Mouse (Mus musculus): ENCODE data around the gene Spata2.

Spata2 gene

DNA sequence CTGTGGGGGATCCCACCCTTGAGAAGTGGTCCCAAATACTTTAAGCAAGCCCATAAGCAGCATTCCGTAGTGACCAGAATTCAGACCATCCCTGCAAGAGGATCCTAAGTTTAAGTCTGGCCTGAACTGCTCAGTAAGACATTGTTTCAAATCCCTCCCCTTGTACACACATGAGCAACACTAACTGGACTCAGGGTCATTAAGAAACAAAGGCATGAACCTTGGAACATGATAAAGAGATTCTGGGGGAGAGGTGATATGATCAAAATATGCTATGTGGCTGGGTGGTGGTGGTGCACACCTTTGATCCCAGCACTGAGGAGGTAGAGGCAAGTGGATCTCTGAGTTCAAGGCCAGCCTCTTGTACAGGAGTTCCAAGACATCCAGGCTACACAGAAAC is 13.2 kb downstream of the Spata2 start:
- no peak for DNase-seq (ENCODE audit: low spot score)

DNA sequence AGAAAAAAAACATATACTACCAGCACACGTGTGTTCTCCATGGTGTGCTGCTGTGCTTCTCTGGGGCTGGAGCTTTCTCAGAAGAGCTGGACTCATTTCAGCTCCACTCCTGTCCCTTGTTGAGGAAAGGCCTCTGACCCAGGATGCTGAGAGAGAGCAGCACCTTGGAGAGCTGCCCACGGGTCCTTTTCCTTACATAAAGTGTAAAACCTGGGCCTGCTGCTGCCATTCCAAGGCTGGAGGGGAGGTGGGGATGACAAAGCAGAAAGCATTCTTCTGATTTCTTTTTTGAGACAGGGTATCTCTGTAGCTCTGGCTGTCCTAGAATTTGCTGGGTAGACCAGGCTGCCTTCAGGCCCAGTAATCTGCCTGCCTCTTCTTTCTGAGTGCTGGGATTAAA is 14.6 kb downstream of the Spata2 start:
- no peak for DNase-seq (ENCODE audit: low spot score)

DNA sequence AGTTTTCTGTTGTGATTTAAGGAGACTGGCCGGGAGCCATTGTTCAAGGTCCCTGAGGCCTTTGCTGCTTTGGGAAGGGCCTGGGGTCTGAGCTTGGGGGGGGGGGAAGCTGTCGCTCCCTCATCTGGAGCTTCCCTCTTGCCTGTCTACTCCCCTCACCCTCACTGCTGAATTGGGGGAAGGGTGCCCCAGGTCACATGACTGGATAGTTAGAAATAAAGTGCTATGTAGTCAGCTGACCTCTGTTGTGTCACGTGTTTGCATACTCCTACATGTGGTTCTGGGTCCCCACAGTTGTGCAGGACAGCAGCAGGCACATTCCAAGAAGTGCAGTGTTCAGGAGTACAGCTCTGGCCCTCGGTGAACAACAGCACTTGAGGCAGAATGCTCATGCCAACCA is 15.9 kb downstream of the Spata2 start:
- DNase-seq (ENCODE audit: low spot score) = no peak

DNA sequence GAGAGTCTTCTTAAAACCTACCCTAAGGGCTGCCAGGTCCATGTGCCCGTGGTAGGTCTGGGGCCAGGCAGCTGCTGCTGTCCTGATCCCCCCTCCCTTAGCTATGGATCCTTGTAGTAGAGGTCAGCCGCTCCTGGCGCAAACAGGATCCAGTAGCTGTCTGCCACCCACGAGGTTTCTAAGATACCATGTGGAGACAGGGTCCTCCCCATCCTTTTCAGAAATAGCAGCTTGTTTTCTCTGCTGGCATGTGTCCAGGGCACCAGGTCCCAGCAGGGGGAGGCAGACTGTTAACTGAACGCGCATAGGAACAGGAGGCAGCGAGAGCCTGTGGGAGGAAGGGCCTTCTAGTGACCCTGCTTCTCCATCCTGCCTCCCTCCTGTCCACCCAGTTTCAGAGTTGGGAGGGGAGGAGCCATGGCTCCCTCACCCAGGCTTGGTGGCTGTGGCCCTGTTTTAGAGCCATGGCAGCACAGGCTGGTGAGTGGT is 16.4 kb downstream of the Spata2 start:
- DNase-seq (ENCODE audit: low spot score) = peak; percentile 83

DNA sequence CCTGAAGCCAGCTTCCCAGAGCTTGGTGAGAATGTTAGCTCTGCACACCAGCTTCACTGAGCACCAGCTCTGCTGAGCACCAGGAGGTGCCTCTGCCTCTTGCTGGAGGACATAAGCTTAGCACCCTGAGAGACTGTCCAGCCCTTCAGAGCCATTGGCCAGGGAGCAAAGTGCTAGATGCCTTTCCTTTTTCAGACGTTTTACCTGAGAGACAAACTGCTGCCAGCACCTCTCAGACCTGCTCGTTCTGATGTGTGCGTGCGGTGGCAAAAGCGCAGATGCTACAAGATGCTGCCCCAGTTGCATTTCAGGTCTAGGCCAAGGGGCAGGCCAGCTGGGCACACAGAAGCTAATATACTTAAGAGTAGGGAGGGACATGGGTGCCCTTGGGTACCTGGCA is 17.1 kb downstream of the Spata2 start:
- no peak for DNase-seq (ENCODE audit: low spot score)

DNA sequence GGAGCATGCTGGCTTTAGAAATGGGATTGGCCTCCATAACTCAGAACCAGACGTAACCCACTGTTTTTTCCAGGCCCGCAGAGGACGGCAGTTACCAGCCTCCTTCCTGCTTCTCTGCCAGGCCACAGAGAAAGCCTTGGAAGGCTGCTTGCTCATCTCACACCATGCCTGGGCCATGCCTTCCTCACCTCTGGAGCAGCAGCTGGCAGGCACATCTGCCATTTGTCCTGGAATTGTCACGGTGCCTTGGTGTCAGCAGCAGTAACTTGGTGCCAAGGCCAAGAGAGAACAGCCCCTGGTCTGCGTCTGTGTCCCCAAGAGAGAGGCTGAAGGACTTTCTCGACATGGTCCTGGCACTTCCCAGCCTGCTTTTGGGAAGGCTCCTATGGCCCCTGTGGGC is 18.5 kb downstream of the Spata2 start:
- no peak for DNase-seq (ENCODE audit: low spot score)

DNA sequence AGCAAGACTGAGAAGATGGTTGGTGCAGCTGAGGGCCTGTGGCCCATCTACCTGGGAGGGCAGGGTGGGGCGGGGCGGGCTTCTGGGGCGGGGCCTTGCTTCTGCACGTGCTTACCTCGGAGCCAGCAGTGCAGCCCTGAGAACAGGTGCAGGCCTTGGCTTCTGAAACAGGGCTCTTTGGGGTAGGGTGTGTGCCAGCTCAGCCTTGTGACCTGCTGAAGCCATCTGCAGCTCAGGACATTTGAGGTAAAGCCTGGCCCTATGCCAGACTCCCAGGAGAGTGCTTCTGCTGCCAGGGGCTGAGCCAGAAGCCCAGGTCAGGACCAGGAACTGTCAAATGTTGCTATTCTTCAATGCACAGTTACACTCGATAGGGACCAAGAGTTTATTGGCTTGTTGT is 21.1 kb downstream of the Spata2 start:
- DNase-seq (ENCODE audit: low spot score) = no peak

DNA sequence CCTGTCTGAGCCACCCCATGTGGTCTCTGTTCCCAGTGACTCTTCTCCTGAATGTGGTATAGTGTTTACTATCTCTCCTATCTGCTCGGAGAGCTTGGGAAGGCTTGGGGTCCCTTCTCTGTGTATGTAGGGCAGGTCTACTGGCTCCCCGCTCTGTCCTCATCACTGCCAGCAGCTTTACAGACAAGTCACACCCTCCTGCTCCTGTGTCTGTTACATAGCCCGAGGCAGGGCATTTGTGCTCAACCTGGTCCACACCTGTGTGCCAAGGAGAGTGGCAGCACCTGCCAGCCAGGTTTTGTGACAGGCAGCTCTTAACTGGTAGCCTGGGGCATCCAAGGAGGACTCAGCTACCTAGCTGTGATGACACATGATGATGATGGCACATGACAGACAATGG is 22.1 kb downstream of the Spata2 start:
- no peak for DNase-seq (ENCODE audit: low spot score)

DNA sequence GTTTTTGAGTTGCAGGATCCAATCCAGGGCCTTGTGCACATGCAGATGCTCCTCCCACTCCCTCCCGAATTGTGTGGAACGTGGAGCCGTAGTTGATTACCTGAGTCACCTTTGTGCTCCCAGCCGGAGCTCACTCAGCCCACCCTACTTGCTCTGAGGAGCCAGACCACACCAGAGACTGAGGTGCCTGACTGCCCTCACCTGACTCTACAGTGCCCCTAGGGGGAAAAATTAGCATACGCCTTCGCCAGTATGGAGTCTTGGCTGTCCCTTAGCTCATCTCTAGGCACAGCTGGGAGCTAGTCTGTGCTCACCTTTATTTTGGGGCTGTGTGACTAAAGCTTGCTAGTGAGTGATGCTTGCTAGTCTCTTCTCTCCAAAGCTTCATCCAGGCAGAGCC is 24.2 kb downstream of the Spata2 start:
- no peak for DNase-seq (ENCODE audit: low spot score)

DNA sequence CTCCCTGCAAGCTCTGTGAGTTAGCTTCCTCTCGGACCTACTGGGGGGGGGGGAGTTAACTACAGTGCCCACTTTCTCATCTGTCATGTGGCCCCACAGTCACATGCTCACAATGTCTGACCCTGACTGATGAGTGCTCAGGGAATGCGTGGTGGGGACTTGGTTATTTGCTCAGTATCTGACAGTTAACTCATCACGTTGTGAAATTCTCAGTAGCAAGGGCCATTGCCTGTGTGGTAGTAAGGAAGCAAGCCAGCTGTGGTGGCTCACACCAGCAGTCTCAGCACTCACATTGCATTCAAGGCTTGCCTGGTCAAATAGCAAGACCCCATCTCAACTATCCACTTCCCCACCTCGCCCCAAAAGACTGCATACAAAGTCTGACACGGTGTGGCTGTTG is 25.5 kb downstream of the Spata2 start:
- DNase-seq (ENCODE audit: low spot score) = no peak

DNA sequence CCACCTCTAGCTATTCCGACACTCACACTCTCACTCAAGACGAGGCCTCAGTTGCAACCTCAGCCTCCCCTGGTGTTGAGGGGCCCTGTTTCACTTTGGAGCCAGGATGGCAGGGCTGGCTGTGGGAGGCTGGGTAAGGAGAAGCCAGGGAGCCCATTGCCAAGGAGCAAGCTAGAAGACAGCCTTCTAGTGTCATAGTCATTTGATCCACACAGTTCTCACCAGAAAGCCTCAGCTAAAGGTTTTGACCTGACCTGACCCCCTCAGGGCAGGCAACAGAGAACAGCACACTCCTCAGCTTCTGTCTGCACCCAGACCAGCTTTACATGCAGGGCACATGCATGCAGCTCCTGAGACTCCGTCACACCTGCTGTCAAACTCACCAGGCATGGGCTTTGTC is 26.7 kb downstream of the Spata2 start:
- no peak for DNase-seq (ENCODE audit: low spot score)

DNA sequence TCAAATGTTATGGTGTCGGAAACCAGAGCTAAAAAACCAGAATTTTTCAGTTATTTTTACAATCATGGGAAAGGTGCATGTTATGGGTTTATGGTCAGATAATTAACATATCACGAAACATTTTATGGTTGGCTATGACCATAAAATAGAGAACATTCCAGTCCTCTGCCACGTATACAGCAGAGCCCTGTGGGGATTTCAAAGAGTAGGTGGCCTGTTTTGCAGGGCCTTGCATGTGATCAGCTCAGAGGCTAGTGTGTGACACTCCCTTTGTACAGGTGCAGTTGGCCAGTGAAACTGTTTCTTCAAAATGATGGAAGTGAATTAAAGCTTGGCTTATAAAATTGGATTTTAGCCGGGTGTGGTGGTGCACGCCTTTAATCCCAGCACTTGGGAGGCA is 28.9 kb downstream of the Spata2 start:
- no peak for DNase-seq (ENCODE audit: low spot score)

DNA sequence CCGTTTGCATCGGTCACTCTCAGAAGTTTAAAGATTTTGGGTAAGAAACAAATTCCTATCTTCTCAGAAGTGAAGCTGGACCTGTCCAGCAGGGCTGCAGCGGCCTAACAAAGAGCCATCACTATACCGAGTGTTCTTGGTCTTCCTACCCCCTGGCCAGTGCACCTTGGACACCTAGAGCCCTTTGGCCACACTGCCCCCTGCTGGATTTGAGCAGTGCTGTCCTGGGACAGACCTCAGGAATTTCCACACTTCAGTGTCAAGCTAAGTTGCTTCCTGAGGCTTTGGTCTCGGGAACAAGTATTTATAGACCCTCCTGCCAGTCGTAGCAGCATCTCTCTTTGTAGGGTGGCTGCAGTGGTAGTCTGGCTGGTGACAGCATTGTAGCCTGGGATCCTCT is 29.7 kb downstream of the Spata2 start:
- no peak for DNase-seq (ENCODE audit: low spot score)

DNA sequence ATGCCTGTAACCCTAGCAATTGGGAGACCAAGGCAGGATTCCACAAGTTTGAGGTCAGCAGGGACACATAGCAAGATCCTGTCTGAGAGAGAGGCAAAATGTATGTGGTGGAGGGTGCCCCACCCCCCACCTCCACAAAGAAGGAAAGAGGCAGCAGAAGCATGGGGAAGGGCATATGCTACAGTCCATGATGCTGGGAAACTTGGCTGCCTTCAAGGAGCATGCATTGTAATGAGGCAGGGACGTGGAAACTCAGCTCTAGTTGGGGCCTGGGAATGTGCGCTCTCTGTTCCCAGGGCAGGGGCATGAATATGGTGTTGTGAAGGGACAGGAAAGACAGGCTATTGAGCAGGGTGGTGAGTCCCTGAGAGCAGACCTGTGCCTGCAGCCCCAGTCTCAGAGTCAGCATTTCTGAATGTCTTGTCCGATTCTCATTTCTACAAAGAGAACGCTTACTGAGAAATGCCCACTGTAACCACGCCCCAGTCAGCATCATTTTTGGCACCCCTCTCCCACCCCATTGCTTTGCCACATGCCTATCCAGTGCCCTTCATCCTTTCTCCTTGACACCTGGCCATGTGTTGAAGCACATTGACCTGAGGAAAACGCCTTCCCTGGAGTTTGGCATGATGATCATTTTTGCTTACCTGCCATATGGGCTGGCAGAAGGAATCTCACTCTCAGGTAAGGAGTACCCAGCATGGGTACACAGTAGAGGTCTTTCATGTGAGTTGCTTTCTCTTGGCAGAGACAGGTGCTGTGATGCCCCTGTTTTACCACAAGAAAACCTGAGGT is 33.4 kb downstream of the Spata2 start:
- no peak for DNase-seq (ENCODE audit: low spot score)

DNA sequence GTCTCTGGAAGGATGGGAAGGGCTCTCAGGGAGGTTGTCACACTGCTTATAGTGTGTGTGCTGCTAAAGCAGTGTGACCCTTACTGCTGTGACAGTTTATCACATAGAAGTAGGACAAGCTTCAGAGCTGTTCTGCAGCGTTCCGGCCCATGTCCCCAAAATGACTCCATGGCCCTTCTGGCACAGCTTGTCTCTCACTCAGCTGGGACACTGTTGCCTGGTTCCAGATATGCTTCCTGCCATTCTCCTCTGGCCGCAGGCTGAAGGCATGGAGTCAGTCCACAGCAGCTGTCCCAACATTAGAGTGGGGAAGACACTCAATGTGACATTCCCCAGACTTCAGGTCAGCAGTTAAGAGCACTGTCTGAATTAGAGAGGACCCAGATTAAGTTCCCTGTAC is 34.1 kb downstream of the Spata2 start:
- no peak for DNase-seq (ENCODE audit: low spot score)

DNA sequence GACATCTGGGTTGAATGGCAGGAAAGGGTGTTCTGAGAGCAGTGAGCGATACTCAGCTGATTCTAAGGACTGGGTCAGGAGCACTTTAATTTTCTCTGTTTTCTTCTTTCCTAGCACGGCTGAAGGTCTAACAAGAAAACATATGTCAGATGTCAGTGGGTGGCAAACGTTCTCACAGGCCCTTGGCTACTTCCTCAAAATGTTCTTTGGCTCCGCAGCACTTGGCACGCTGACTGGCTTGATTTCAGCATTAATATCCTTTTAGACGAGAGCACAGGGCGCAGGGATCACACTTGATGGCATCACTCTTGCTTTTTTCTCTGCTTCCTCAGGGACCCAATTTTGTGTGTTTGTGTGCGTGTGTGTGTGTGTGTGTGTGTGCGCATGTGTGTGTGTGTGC is 35.5 kb downstream of the Spata2 start:
- DNase-seq (ENCODE audit: low spot score) = no peak

DNA sequence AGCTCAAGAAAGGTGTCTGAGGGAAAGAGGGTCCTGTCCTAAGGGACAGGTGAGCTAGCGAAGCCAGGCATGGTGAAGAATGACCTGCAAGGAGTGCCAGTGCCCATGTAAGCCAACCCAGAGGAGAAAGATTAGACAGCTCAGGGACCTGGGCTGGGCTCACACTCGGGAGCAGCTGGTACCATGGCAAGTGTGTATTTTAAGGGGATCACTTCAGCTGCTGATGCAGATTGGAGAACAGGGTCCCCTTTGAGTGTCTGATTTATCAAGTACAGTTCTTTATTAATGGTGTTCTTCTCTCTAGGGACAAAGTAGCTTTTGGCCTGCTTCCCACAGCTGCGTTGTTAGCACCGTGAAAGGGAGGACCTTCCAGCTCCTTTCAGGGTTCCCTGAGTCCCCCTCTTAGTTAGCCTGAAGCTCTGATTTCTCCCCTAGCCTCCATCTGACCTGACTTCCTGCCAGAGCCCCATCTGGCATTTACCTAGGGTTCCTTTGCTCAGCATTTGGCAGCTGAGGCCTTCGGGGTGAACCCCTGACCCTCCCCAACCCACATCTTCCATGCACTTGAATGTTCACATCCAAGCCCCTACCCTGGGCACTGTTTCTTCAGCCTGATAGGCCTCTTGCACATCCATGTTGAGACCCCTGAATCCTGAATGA is 36.2 kb downstream of the Spata2 start:
- DNase-seq (ENCODE audit: low spot score) = no peak

DNA sequence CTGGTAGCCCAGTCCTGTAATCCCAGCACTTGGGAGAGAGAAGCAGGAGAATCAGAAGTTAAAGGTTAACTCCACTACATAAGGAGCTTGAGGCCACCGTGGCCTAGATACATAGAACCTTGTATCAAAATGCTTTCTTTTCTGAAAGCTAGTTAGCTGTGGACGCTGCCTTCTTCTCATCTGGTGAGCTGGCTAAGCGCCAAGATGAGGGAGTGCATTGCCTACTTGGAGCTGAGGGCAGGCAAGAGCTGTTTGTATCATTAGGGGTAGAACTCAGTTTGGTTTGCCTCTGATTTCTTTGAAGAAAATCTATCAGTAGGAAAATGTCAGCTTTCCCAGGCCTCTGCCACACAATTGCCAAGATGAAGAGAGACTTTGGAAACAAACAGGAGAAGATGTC is 38.9 kb downstream of the Spata2 start:
- no peak for DNase-seq (ENCODE audit: low spot score)

DNA sequence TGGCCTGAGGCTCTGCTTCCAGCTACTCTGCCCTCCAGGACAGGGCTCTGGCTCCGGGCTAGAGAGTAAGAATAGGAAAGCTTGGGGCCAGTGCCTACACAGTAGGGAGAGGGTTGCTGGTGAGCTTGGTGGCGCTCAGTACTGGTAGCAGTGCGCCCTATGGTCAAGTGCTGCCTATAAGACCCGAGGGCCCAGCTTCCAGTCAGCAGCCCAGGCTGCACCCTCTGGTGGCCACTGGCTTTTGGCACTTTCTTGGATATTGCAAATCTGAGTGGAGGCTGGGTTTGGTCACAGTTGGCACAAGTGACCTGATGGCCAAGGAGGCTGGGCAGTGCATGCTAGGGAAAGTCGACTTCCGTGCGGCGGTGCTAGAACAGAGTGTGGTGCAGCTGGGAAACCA is 42.0 kb downstream of the Spata2 start:
- no peak for DNase-seq (ENCODE audit: low spot score)

DNA sequence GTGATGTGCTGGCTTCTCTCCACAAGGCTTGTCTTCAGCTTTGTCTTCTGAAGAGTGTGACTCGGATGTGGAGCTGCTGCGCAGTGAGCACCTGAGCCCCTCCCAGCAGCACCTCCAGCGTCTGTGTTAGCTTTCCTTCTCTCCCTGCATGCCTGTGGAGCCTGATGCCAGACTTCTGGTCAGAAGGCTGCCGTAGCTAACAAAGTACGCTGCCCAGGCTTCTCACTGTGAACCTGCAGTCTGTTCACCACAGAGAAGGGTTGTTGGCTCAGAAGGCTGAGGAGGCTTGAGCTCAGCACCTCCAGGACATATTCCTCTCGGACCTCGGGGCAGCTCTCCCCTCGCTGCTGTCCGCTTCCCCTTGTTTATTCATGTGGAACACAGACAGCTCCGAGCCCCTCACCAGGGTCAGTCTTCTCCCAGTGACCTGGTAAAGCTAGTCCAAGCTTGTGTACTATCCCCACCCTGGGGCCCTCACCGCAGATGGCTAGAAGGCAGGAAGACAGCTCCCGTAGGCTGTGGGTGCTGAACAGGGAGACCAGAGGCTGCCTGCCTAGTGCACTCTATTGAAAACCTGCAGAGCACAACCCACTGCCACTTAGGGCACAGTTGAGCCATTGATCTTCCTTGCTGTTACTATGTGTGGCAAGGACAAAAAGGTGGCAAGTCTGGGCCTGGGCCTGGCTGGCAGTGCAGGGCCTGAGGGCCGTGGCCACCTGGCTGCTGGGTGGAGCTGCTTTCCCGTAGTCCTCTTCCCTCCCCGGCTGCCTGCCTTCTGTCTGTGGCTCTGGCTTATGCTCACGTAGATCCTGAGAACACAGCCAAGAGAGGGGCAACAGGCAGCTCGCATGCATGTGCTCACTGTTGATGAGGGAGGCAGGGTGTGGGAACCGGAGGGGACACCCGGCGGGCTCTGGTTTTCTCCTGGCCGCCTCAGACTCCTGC is 43.1 kb downstream of the Spata2 start:
- DNase-seq (ENCODE audit: low spot score) = no peak

DNA sequence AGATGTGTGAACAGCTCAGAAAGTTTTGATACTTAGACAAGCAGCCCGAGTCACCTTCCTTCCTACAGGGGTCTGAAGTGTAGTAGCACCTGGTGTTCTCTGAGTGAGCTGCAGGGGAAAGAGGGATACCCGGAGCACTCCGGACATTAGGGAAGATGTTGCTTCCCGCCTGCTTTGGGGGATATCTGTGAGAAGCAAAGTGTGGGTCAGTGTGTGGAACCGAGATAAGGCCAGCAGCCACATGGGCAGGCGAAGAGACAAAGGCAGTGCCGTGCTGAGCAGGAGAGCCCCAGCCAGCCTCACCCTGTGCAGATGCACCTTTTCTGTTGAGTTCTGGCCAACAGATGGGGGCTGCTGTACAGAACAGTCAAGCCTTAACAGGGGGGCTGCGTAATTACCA is 45.1 kb downstream of the Spata2 start:
- no peak for DNase-seq (ENCODE audit: low spot score)

DNA sequence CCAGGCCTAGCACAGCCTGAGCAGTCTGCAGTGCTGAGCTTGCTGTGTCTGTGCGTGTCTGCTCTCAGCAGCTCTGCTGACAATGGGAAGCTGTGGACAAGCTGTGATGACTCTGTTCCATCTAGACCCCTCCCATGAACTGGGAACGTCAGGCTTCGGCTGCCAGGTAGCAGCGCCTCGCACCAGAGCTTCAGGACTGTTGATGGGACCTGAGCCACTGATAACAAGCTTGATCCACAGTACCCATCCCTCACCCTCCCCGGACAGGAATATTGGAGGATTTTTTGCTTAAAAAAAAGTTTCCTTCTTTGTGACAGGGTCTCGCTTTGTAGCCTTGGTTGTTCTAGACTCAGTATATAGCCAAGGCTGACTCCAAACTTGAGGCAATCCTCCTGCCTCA is 45.5 kb downstream of the Spata2 start:
- no peak for DNase-seq (ENCODE audit: low spot score)
